Mouse (Mus musculus) gastrocnemius, adult 2 months (tissue): ENCODE results near the gene Slc15a5. TPM values are rescaled to one million over a fixed set of nuclear protein-coding genes. Genes with fewer than 3 reads are reported as not detected.
A peak's percentile ranks its signal among the peaks of the same experiment; 100 is the strongest.

Source experiments
- DNase-seq: peaks from one replicate; pipeline ENCODE4 v3.0.0; 2022
- H3K27ac ChIP-seq: fragments of 200-600 bp; 2 replicates; pipeline ENCODE4 v1.8.1; 2022; ENCODE audit warnings: mild to moderate bottlenecking
- H3K4me3 ChIP-seq: fragments of 200-600 bp; 2 replicates; pipeline ENCODE4 v1.8.1; 2022; ENCODE audit warnings: mild to moderate bottlenecking, moderate library complexity
- CTCF ChIP-seq: fragments of 200-600 bp; IDR thresholded peaks from 2 replicates; pipeline ENCODE4 v1.8.1; 2022; ENCODE audit warnings: antibody characterized with exemption, mild to moderate bottlenecking, moderate library complexity
- intact Hi-C: fragments of 180-260 bp; cut with DNase I; formaldehyde crosslinking; loops from one replicate; pipeline ENCODE4 v1.15.1; 2025
- total RNA-seq, 2 experiments: library from RNA; stranded (reverse); gene quantifications; 2 replicates each; pipeline ENCODE4 v1.2.3; 2021

Slc15a5 gene
- total RNA-seq, 2 experiments from 2014 or later = 2.1 to 20.8 TPM

DNA sequence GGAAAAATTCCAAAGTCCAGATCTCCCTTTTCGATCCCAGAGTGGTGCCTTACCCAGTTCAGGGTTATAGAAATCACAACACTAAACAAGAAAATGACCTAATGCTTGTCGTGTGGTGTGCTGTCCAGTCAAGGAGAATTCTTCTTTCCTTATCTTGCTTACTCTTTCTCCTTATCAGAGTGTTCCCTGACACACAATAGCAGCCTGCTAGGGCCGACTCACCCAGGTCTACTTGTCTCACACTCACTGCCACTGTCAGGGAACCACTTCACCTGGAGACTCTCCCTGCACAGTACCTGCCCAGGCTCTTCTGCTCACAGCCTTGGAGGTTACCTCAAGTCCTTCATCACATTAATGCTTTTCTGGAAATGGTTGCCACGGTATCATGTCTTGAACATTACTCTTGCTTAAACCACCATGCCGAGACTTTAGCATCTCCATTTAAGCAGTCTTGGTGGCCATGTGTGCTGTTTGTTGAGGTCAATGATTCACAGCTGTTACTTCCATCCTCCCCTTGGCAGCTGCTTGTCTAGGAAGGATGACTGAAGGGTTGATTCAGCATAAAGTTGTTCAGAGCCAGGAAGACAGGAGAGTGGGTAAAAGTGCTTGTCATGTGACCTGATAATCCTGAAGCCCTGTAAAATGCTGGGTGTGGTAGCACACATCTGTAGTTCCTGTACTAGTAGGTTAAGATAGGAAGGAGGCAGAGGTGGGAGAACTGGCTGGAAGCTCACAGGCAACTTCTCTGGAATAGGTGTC is 1.9 kb downstream of the Slc15a5 start:
- TF ChIP-seq CTCF = no peak
- Histone ChIP-seq H3K4me3 (no peak overlapping the region), H3K27ac (no peak overlapping the region)
- intact Hi-C loops = no loop called here
- DNase-seq = no peak

DNA sequence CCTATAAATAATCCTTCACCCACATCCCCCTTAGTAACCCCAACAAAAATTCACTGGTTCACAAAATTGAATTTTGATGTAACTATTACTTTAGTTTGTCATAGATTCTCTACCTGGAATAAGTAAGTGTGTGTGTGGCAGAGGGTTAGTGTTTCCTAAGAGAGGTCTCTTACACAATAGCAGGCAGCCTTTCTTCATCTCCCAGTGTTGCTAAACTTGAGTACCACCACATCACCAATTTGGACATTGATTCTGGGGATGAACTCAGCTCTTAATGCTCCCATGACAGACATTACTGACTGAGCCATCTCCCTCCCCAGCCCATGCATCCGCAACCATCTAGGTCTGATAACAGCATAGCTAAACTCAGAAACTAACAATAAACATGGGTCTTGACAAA is 4.0 kb downstream of the Slc15a5 start:
- no peak overlapping the region for H3K4me3 ChIP-seq
- no peak for TF ChIP-seq CTCF
- H3K27ac ChIP-seq = no peak overlapping the region
- no peak for DNase-seq
- intact Hi-C loops = no loop called here

- no peak for DNase-seq
- no peak overlapping the region for H3K27ac ChIP-seq
- TF ChIP-seq CTCF = no peak
- intact Hi-C loops = no loop called here
- no peak overlapping the region for H3K4me3 ChIP-seq
Observed at GRCm38 (mm10) chr6:138073540-138073939, 6.2 kb downstream of the Slc15a5 start.

DNA sequence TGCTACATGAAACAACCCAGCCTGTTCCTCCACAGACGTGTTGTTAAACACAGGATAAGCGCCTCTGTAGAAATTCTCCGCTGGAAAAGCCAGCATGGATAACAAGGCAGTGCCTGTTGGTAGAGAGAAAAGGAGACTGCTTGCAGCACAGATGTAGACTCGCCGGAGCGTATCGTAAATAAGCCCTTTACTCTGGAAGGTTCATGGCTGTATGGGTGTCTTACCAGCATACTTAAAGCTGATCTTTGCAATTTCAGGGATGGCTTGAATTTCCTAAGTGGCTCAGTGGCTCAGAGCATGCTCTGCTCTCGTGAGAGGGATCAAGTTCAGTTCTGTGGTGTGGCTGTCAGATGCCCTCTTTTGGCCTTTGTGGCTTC is 6.8 kb downstream of the Slc15a5 start:
- intact Hi-C loops = no loop called here
- DNase-seq = no peak
- TF ChIP-seq CTCF = no peak
- no peak overlapping the region for H3K27ac ChIP-seq
- no peak overlapping the region for H3K4me3 ChIP-seq

- no peak for DNase-seq
- Histone ChIP-seq H3K27ac (no peak overlapping the region), H3K4me3 (no peak overlapping the region)
- intact Hi-C loops = no loop called here
- no peak for TF ChIP-seq CTCF
Observed at GRCm38 (mm10) chr6:138072110-138072962, 7.4 kb downstream of the Slc15a5 start.

DNA sequence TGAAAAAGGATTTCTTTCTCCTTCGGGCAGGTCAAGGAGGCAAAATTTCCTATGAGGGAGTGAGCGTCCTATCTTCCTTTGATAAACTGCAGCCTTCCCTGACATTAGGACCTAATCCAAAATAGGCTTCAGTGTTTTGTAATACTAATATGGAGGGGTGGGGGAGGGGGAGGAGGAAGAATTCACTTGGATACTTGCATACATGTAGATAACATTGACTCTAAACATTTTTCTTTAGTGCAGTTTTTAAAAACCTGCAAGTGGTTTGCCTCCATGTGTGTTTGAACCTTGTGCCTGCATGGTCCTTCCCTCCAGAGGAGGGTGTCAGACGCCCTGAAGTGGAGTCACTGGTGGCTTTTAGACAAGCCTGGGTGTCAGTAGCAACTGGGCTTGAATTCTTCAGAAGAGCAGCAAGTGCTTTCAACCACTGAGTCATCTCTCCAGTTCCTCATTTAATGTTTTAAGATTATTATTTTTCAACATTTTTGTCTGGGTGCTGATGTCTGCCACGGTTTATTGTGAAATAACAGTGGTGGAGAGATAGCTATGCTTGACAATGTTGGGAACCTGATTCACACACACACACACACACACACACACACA is 8.1 kb downstream of the Slc15a5 start:
- TF ChIP-seq CTCF = no peak
- H3K27ac ChIP-seq = no peak overlapping the region
- DNase-seq = no peak
- intact Hi-C loops = no loop called here
- H3K4me3 ChIP-seq = no peak overlapping the region

- H3K4me3 ChIP-seq = no peak overlapping the region
- intact Hi-C loops = no loop called here
- no peak for TF ChIP-seq CTCF
- no peak overlapping the region for H3K27ac ChIP-seq
- no peak for DNase-seq
Observed at GRCm38 (mm10) chr6:138070720-138071504, 8.8 kb downstream of the Slc15a5 start.

DNA sequence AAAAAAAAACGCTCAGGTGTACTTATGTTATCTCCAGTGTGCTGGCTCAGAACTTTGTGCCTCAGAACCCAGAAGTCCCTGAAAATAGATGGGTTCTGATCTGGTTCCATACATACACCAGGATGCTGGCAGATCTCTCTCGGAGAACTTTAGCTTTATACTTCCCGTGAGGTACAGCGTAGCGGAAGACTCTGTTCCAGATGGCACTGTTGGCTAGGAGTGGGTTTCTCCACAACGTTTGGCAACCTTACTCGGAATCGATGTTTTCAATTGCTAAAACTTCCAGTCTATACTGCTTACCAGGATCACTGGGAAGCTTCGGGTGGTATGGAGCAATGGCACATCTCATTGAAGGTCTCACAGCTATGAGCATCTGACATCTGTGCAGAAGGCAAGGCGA is 9.8 kb downstream of the Slc15a5 start:
- TF ChIP-seq CTCF = no peak
- no peak for DNase-seq
- no peak overlapping the region for H3K4me3 ChIP-seq
- intact Hi-C loops = no loop called here
- no peak overlapping the region for H3K27ac ChIP-seq

DNA sequence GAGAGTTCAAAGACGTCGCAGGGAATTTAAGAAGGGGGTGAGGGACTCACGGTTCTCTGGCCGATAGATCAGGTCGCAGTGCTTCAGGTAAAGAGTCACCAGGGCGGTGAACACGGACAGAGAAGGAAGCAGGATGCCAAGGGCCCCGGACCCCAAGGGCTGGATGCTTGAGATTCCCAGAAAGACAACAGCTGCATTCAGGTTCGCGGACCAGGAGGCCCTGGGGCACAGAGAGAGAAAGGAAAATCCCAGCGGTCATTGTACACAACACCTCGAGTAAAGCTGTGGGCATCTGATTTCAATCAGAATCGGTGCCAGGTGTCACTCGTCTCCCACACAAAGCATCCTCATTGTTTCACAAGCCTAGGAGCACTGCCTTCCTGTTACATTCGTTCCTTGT is 24.1 kb downstream of the Slc15a5 start:
- no peak for TF ChIP-seq CTCF
- Histone ChIP-seq H3K27ac (no peak overlapping the region), H3K4me3 (no peak overlapping the region)
- intact Hi-C loops = loop anchor here (10.0 kb wide), 1 partner anchor 261 kb away; no protein-coding TSS in a partner anchor
- no peak for DNase-seq

DNA sequence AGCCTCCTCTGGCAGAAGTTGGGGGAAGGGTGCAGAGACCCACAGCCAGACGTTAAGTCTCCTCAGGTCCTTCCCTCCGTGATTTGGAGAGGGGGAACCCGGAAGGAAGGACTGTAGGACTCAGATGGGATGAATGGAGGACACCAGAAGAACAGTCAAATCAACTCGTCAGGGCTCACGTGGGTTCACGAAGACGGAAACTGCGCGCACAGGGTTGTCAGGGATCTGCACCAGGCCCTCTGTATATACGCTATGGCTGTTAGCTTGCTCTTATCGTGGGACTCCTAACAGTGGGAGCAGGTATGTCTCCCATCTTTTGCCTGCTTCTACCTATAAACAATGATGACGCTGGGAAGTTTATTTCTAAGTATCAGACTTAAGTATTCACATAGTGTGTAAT is 24.8 kb downstream of the Slc15a5 start:
- intact Hi-C loops = loop anchor here (5.0 to 10.0 kb wide), 2 partner anchors 183 to 260 kb away; no protein-coding TSS in a partner anchor
- Histone ChIP-seq H3K27ac (no peak overlapping the region), H3K4me3 (no peak overlapping the region)
- no peak for TF ChIP-seq CTCF
- DNase-seq = no peak

DNA sequence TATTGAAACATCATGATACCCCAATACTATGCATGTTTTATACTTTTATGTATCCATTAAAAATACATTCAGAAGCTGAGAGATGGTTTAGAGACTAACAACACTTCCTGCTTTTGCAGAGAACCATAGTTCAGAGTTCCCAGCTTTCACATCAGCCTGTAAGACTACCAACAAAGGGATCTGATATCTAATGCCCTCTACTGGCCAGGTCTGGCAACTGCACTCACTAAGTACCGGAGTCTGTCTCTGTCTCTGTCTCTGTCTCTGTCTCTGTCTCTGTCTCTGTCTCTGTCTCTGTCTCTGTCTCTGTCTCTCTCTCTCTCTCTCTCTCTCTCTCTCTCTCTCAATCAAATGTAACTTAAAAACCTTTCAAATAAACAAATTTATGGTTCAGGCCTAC is 25.6 kb downstream of the Slc15a5 start:
- DNase-seq = no peak
- intact Hi-C loops = loop anchor here (5.0 to 10.0 kb wide), 2 partner anchors 182 to 259 kb away; no protein-coding TSS in a partner anchor
- Histone ChIP-seq H3K27ac (no peak overlapping the region), H3K4me3 (no peak overlapping the region)
- peak; percentile 52 for TF ChIP-seq CTCF

- H3K27ac ChIP-seq = no peak overlapping the region
- DNase-seq = no peak
- intact Hi-C loops = loop anchor here (5.0 to 10.0 kb wide), 2 partner anchors 181 to 259 kb away; no protein-coding TSS in a partner anchor
- no peak overlapping the region for H3K4me3 ChIP-seq
- TF ChIP-seq CTCF = no peak
Observed at GRCm38 (mm10) chr6:138053686-138054085, 26.0 kb downstream of the Slc15a5 start.
